Mouse (Mus musculus) left cerebral cortex, postnatal 10 days (tissue): ENCODE results near the gene Tpp1. TPM values are rescaled to one million over a fixed set of nuclear protein-coding genes. Genes with fewer than 3 reads are reported as not detected.

Experiments
- DNase-seq, 2 experiments: peaks; one replicate each; pipeline ENCODE4 v3.0.0; 2021 to 2022; ENCODE audit warnings: low spot score in 2 of 2, mixed read lengths in 1 of 2; ENCODE audit errors: extremely low spot score in 1 of 2
- intact Hi-C: fragments of 180-260 bp; cut with DNase I; formaldehyde crosslinking; loops from one replicate; pipeline ENCODE4 v1.15.1; 2025
- total RNA-seq, 2 experiments: library from RNA; stranded (reverse); gene quantifications; 2 replicates each; pipeline ENCODE4 v1.2.3; 2021

Gene Tpp1
- 10 to 100 TPM; 32.6 to 40.0 TPM for total RNA-seq

DNA sequence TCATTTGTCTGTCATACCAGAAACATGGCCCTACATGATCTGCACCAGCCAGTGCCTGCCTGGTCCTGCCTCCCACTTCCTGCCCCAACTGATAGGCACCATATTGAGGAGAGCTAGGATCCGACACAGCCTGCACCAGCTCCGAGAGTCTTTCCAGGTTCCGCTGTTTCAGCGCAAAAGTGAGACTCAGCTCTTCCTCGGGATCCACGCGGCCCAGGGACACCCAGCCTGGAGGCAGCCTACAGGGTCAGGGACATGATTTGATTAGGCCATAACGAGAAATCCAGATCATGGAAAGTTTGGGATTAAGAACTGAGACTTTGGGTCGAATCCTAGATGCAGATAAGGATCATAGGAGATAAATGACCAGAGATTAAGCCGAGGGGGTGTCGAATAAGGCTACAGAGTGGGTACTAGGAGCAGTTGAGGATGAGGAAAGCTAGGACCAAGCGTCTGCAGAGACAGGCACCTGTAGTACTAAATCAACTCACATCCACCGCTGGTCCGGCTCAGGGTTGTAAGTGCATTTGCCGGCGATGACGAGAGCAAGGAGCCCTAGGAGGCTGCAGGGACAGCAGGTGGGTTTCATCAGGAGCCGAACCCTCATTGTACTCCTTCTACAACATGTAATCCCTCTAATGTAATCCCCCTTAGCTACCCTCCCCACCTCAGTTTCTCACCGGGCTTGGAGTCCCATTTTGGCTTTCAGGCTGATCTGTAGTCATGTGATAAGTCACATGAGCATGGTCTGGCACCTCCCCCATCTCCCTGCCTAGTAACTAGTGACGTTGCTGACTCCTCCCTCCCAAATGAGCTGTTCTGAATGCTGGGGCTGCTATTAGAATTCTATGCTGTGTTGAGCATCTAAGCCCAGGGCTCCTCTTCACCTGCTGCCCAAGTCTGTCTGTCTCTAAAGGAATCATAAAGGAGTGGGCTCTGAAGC lies at the start of gene Tpp1:
Gene Tpp1 (minus strand): TSS at position 745 of the 943 bp plus-strand sequence.
- peak; percentile 93 to 94 for DNase-seq
- intact Hi-C loops, result no loop called here

GRCm38 (mm10) chr7:105796972-105797371 lies 44.9 kb upstream of the Tpp1 start:
- DNase-seq, result no peak
- intact Hi-C loops, result loop anchor here (10.0 kb wide), 1 partner anchor 62 kb away; the partner anchor contains the start of genes Ilk and Rrp8

DNA sequence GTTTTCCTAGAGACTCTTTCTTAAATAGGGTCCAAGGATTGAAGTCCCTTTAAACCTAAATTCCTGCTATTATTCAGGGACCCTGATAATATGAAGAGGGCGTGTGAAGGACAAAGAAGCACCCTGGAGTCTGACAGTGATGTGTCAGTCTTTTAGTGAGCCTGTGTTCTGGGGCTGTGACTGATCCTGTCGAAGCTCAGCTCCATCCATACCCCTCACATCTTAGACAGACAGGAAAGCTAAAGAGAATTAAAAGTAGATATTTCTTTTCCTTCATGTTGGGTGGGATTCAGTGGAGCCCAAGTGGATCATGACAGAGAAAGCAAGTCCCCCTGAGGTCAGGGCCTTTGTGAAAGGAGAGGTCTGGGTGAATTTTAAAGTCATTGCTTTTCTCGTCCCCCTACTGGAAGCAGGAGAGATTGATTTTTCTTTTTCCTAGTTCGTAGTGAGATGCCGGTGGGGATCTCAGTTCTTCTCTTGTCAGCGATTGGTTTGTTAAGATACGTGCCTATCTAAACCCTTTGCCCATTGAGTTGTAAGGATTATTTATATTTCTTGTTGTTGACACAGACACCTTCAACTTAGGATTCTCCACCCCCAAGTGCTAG lies 43.8 kb upstream of the Tpp1 start:
- DNase-seq, result no peak
- intact Hi-C loops, result loop anchor here (10.0 kb wide), 1 partner anchor 61 kb away; the partner anchor contains the start of genes Ilk and Rrp8

DNA sequence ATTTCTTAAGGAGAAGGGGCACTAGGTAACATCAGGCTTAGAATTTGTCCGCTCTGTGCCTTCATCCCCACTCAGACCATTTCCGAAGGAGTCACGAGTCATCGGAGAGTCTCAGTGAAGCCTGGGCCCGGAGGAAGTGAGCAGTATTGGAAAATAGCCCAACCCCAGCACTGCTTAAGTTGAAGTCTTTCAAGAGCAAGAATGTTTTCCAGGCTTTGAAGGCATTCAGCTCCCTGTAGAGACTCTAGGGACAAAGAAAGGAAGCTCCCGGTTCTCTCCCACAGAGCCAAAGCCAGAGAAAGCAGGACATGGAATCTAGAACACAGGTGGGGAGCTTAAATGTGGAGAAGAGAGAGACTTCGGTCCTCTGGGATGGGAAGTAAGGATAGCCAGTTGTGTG lies 41.7 kb upstream of the Tpp1 start:
- peak in 1 of 2 experiments; percentile 49 for DNase-seq
- intact Hi-C loops, result loop anchor here (10.0 kb wide), 1 partner anchor 59 kb away; the partner anchor contains the start of genes Ilk and Rrp8

- intact Hi-C loops, result loop anchor here (10.0 kb wide), 1 partner anchor 56 kb away; the partner anchor contains the start of genes Ilk and Rrp8
- DNase-seq, result no peak
Observed at GRCm38 (mm10) chr7:105791147-105791546, 39.1 kb upstream of the Tpp1 start.

GRCm38 (mm10) chr7:105787285-105788140 lies 35.5 kb upstream of the Tpp1 start, which contains the start of gene Dchs1:
Dchs1 (minus strand) TSS chr7:105787654.
- peak in 1 of 2 experiments; percentile 70 for DNase-seq
- intact Hi-C loops, result no loop called here

DNA sequence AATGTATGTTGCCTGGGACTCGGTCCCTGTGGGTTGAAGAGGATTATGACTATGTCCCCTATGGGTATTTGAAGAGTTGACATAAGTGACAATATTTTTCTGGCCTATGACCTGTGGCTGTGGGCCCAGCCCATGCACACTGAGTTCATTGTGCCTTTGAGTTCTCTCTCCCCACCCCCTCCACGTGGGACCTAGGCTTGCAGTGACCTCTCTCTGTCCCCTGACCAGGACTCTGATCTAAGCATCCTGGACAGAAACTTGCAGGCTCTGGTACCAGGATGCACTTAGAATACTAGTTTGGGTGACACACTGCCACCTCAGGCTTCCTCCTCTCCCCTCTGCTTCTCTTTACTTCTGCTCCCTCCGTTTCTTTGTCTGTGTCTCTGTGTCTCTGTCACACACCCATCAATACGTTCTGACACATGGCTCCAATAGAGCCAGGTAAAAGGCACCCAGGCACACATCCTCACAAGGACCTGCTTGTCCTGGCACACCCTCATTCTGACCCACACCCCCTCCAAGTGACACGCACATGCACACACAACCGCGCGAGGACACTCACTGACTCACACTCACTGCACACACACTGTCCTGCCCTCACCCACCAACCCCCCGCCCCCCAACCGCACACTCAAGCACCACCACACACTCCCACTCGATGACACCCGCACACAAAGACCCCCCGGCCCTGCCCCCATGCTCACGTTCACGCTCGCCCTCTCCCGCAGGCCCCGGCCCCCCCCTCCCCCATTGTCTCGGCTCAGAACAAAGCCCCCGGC lies 34.7 kb upstream of the Tpp1 start:
- intact Hi-C loops, result no loop called here
- peak in 1 of 2 experiments; percentile 30 for DNase-seq

- intact Hi-C loops, result no loop called here
- DNase-seq, result no peak
Observed at GRCm38 (mm10) chr7:105784556-105784955, 32.5 kb upstream of the Tpp1 start.

GRCm38 (mm10) chr7:105783861-105784260 lies 31.8 kb upstream of the Tpp1 start:
- intact Hi-C loops, result no loop called here
- DNase-seq, result no peak

DNA sequence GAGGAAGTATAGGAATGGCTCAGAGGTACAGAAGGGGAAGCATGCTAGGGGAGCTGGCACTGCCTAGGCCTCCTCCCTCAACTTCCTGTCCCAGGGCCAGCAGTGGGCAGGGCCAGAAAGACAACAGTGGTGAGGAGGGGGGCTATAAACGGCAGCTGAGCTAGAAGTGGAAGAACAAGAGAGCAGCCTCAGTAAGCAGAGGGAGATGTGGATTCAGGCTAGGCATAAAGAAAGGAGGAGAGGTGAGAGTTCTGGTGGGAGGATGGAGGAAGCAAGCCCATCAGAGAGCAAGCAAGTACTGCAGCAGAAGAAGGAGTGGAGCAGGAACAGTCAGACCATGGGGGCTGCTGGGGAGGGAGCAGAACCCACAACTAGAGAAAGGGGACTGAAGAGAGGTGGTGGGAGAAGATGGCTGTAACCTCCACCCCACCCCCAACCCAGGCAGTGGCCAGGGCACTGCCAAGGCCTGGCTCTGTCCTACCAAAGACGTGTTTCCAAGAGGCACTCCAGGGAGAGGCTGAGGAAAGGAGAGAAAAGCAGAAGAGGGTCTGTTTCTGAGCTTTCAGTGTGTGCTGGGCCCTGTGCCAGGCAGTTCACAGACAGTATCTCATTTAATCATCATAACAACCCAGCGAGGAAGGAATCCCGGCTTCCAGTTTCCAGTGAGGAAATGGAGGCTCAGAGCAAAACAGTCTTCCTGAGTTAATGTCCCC lies 26.7 kb upstream of the Tpp1 start:
- intact Hi-C loops, result no loop called here
- DNase-seq, result no peak

DNA sequence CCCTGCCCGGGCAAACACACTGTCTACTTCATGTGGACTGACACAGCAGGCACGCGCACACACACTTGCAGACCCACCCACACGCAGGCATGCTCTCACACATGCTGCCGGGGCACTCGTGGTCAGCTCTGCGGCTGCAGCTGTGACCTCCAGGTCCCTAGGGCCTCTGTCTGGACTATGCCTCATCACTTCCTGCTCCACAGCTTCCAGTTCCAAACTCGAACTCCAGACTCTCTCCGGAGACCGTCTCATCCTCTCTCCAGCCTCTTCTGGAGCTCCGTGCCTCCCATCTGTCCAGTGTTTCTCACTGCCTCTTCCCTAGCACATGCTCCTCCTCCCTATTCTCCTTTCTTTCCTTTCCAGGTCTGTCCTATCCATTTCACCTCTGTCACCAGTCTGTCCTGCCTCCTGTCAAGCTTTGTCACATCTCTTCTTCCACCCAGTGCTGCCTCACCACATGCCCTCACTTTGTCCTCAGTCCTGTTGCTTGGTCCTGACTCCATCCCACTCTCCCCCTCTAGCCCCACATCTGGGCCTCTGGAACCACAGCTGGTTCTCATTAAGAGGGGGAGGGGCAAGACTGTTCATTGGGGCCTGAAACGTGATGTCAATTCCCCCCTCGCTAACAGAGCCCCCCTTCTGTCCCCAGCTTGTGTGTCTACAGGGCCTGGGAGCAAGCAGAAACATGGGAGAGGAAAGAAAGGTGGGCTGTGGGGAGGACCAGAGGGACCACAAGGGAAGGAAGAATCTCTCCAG lies 25.9 kb upstream of the Tpp1 start:
- DNase-seq, result peak in 1 of 2 experiments; percentile 76
- intact Hi-C loops, result no loop called here

DNA sequence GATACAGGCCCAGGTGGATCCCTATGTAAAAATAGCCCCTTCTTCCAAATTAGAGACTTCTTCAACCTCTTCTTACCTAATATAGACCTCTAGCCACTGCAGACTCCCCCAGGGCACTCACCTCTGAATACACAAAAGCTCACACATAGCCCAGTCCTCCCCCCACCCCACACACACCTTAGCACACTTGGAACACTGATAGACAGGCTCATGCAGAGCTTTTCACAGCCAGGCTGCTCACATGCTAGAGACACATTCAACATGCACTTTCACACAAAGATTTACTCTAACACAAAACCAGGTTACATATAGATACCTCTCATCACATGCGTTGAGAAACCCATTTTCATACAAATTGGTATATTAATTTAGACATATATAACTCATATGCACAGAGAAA lies 25.3 kb upstream of the Tpp1 start:
- intact Hi-C loops, result no loop called here
- no peak for DNase-seq

- DNase-seq, result no peak
- intact Hi-C loops, result no loop called here
Observed at GRCm38 (mm10) chr7:105776026-105776425, 24.0 kb upstream of the Tpp1 start.

DNA sequence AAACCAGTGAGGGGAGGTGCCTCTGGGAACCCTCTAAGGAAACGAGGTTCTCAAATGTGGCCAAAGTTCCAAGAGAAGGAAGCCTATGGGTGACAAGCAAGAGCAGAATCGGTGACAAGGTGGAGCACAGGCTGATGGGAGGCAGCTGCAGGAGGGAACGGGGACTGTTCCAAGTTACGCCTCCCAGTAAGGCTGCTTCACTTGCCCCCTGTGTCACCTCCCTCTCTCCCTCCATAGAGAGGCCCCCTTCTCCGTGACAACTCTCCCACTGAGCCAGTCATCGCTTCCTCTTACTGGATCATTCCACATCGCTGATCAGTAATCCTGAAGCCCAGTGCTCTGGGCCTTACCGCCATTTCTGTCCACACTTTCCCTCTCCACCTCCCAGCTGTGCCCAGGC lies 22.6 kb upstream of the Tpp1 start:
- DNase-seq, result no peak
- intact Hi-C loops, result no loop called here

DNA sequence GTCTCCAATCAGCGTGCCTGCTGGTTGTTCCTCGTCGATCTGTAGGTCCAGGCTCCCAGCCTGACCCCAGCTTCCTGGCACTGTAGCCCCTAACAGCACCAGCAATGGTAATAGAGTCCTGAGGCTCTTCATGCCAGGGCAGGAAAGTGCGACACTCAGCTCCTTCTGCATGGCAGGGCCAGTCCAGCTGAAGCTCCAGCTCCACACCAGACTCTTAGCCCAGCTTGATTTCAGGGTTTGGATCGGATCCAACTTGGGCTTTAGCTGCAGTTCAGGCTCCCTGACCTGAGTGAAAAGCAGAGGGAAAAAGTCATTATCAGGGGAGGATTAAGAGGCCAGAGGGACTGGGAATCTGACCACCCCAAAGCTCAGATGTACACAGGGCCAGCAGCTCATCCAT lies 21.0 kb upstream of the Tpp1 start:
- intact Hi-C loops, result no loop called here
- DNase-seq, result no peak

- intact Hi-C loops, result no loop called here
- no peak for DNase-seq
Observed at GRCm38 (mm10) chr7:105772331-105772730, 20.3 kb upstream of the Tpp1 start.

GRCm38 (mm10) chr7:105769959-105770358 lies 17.9 kb upstream of the Tpp1 start:
- no peak for DNase-seq
- intact Hi-C loops, result no loop called here
